Mouse (Mus musculus) neural tube, postnatal 0 days (tissue): ENCODE data around the gene Ndufs6. TPM values are rescaled to one million over a fixed set of nuclear protein-coding genes. Genes with fewer than 3 reads are reported as not detected.

ENCODE experiments used
- polyA plus RNA-seq: library from polyadenylated mRNA; unstranded; fragments of >200 nt; fragmentation: Nextera tagmentation; extraction: Ambion mirVana; gene quantifications from 2 replicates; pipeline ENCODE4 v1.2.1, GENCODE M21; 2015

Gene Ndufs6
- polyA plus RNA-seq, result 544 and 550 TPM in 2 replicates

GRCm38 (mm10) chr13:73327827-73328698 is at the start of gene Ndufs6, which contains the start of gene Mrpl36:
TSS of gene Ndufs6 (minus strand) at chr13:73328542.
TSS of gene Mrpl36 (plus strand) at chr13:73328513.

Other genes with a start within 250 kb of the Ndufs6 start
- gene Irx4, start 68.1 kb downstream of the Ndufs6 start, polyA plus RNA-seq, result 0.34 and 0.61 TPM in 2 replicates
- gene Mrpl36, start within 50 bp of the Ndufs6 start, polyA plus RNA-seq, result 80.9 and 92.0 TPM in 2 replicates
- gene Lpcat1, start 138.7 kb upstream of the Ndufs6 start, polyA plus RNA-seq, result 70.0 and 73.0 TPM in 2 replicates
- gene Slc6a3, start 208.2 kb upstream of the Ndufs6 start, polyA plus RNA-seq, result 0.17 TPM in 2 replicates